Mouse (Mus musculus) G1E (cell line): Measurements from ENCODE around the gene Ccdc170.

Source experiments
- CTCF ChIP-seq: IDR thresholded peaks from 2 replicates; pipeline ENCODE4 v1.5.1; 2012; ENCODE audit warnings: low read depth, low read length, inconsistent platforms, mixed read lengths
- GATA1 ChIP-seq: IDR thresholded peaks from 2 replicates; pipeline ENCODE4 v1.6.1; 2012; ENCODE audit warnings: borderline replicate concordance, low read length, inconsistent platforms, mixed read lengths
- GATA2 ChIP-seq: IDR thresholded peaks from 2 replicates; pipeline ENCODE4 v1.6.1; 2012; ENCODE audit warnings: low read depth, low read length, inconsistent platforms, borderline replicate concordance
- POLR2AphosphoS5 ChIP-seq: IDR thresholded peaks from 2 replicates; pipeline ENCODE4 v1.6.1; 2012; ENCODE audit warnings: low read depth, low read length, inconsistent platforms; ENCODE audit not compliant: insufficient replicate concordance
- TAL1 ChIP-seq: conservative IDR thresholded peaks from 2 replicates; pipeline ENCODE4 v1.6.1; 2012; ENCODE audit warnings: low read depth, low read length, inconsistent platforms, mixed read lengths

GRCm38 (mm10) chr10:4465799-4466198 lies 16.5 kb upstream of the Ccdc170 start:
- TF ChIP-seq CTCF, result no peak
- no peak for TF ChIP-seq POLR2AphosphoS5
- no peak for TF ChIP-seq TAL1
- no peak for TF ChIP-seq GATA2
- no peak for TF ChIP-seq GATA1
